Mouse (Mus musculus) hindbrain, embryonic 12.5 days (tissue): ENCODE measurements at regions not wholly inside any gene's neighbourhood (a gene's known extent, or its start where the extent isn't known, plus 50 kb on each side); places are given as distances from the start of the nearest gene placed in this dataset.

ENCODE experiments used
- ATAC-seq: fragments of 200-750 bp; cut with Nextera tagmentation; 2 replicates; pipeline ENCODE4 v1.8.0; 2017; ENCODE audit warnings: moderate TSS enrichment; ENCODE audit not compliant: low FRiP score
- H3K27ac ChIP-seq: fragments of 300-500 bp; sonication (generic); 2 replicates; pipeline ENCODE4 v1.5.1; 2016; ENCODE audit warnings: mild to moderate bottlenecking
- H3K27me3 ChIP-seq: fragments of 300-500 bp; sonication (generic); 2 replicates; pipeline ENCODE4 v1.6.1; 2016; ENCODE audit warnings: mild to moderate bottlenecking
- H3K36me3 ChIP-seq: fragments of 300-500 bp; sonication (generic); 2 replicates; pipeline ENCODE4 v1.6.1; 2016; ENCODE audit warnings: mild to moderate bottlenecking
- H3K4me1 ChIP-seq: fragments of 300-500 bp; sonication (generic); 2 replicates; pipeline ENCODE4 v1.6.1; 2016
- H3K4me2 ChIP-seq: fragments of 300-500 bp; sonication (generic); replicated peaks from 2 replicates; pipeline ENCODE4 v1.6.1; 2016; ENCODE audit warnings: mild to moderate bottlenecking
- H3K4me3 ChIP-seq: fragments of 300-500 bp; sonication (generic); 2 replicates; pipeline ENCODE4 v1.5.1; 2016; ENCODE audit warnings: mild to moderate bottlenecking
- H3K9ac ChIP-seq: fragments of 300-500 bp; sonication (generic); 2 replicates; pipeline ENCODE4 v1.6.1; 2016; ENCODE audit warnings: mild to moderate bottlenecking, moderate library complexity
- H3K9me3 ChIP-seq: fragments of 300-500 bp; sonication (generic); replicated peaks from 2 replicates; pipeline ENCODE4 v1.6.1; 2016; ENCODE audit warnings: mild to moderate bottlenecking
- WGBS: fragments of 180-500 bp; shearing (Covaris S2); methylation state at CpG from one replicate; pipeline ENCODE4 v1.1.7; 2016; 5-methylcytosine and 5-hydroxymethylcytosine counted together

DNA sequence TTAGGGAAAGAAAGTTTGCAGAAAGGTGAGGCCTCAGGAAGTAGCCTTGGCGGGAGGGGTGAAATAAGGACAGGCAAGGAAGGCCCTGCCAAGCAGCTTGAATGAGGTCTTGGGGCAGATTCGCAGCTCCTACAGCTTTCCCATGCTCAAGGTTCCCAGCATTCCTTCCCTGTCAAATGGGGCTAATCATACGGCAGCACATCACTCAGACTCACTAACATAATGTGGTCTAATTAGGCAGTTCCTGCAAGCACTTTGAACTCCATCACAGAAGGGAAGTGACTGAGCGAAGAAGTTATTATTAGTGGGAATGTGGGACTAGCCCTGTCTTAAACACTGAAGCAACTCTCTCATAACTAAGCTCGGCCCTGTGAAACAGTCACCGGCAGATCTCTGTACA lies 87.1 kb upstream of the Gm10260 start:
- Histone ChIP-seq H3K9me3 (no peaks in the 10 kb centered on the region), H3K36me3 (no peaks in the 10 kb centered on the region), H3K4me3 (no peak overlapping the region), H3K4me1 (no peaks in the 10 kb centered on the region), H3K9ac (no peak overlapping the region), H3K27ac (no peak overlapping the region), H3K27me3 (no peaks in the 10 kb centered on the region), H3K4me2 (no peak overlapping the region)
- WGBS = 88% methylated on average over 6 of the region's 6 CpGs
- ATAC-seq = no peak

DNA sequence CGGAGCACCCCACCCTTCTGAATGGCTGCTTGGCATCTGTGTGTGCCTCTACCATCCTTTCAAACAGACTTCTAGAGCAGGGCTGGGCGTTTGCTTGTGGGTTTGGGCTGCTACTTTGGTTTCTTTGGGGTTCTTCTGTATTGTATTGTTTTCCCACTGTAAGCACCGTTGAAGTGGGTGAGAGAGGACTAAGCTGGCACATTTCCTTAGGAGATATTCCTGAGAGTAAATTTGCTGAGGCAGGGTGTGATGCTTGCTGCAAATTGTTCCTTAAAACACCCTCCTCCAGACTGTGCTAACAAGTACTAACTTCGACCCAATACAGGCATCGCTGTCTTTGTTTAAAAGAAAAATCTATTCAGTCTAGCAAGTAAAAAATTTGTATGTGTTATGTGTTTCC lies 84.7 kb upstream of the Gm10260 start:
- H3K36me3 ChIP-seq = no peaks in the 10 kb centered on the region
- H3K9ac ChIP-seq = no peak overlapping the region
- no peak overlapping the region for H3K27ac ChIP-seq
- no peak overlapping the region for H3K4me3 ChIP-seq
- no peaks in the 10 kb centered on the region for H3K27me3 ChIP-seq
- no peaks in the 10 kb centered on the region for H3K9me3 ChIP-seq
- no peak overlapping the region for H3K4me2 ChIP-seq
- H3K4me1 ChIP-seq = no peaks in the 10 kb centered on the region
- no peak for ATAC-seq
- 88% methylated on average over 5 of the region's 5 CpGs for WGBS

DNA sequence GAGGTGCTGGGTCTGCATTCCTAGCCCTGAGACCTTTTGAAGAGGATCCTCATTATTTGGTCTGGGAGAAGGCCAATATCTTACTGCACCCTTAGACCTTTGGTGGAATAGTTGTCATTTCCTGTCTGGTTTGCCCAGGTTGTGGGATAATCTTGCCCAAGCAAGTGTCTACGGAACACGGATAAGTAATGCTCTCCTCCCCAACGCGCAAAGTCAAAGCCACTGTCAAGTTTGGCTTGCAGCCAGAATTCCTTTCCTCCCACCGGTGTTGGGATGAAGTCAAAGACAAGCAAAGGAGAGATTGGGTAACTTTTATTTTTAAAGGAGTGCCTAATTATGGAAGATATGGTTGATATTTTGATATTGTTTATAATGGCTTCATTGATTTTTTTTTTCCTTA lies 82.4 kb upstream of the Gm10260 start:
- no peak overlapping the region for H3K4me3 ChIP-seq
- 85% methylated on average over 5 of the region's 5 CpGs for WGBS

DNA sequence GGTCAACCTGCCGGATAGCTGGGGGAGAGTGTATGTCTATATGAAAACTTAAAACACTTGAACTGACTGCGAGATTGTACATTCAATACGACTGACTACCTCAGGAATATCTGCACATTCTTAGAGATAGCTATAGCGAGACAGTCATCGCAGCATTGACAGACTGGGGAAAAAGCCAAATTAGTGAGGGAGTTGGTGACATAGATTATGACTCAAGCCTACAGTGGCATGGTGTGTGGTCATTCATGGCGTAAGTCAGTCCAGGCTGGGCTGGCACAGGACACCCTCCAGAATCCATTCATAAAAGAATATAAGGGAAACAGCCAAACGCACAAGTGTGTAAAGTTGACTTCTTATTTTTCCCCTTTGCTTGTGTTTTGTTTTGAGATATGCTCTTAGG lies 81.1 kb upstream of the Gm10260 start:
- H3K4me3 ChIP-seq = no peak overlapping the region
- H3K27ac ChIP-seq = no peak overlapping the region
- H3K4me1 ChIP-seq = peaks cover 3% of the 10 kb centered on the region
- H3K36me3 ChIP-seq = no peaks in the 10 kb centered on the region
- no peak for ATAC-seq
- no peaks in the 10 kb centered on the region for H3K9me3 ChIP-seq
- no peak overlapping the region for H3K9ac ChIP-seq
- H3K4me2 ChIP-seq = no peak overlapping the region
- 92% methylated on average over 7 of the region's 7 CpGs for WGBS
- no peaks in the 10 kb centered on the region for H3K27me3 ChIP-seq

More for the DNA sequence above, 82.4 kb upstream of the Gm10260 start:
- Histone ChIP-seq H3K4me2 (no peak overlapping the region), H3K27me3 (no peaks in the 10 kb centered on the region), H3K27ac (no peak overlapping the region), H3K4me1 (peaks cover 3% of the 10 kb centered on the region), H3K36me3 (no peaks in the 10 kb centered on the region), H3K9ac (no peak overlapping the region), H3K9me3 (no peaks in the 10 kb centered on the region)
- ATAC-seq = no peak

DNA sequence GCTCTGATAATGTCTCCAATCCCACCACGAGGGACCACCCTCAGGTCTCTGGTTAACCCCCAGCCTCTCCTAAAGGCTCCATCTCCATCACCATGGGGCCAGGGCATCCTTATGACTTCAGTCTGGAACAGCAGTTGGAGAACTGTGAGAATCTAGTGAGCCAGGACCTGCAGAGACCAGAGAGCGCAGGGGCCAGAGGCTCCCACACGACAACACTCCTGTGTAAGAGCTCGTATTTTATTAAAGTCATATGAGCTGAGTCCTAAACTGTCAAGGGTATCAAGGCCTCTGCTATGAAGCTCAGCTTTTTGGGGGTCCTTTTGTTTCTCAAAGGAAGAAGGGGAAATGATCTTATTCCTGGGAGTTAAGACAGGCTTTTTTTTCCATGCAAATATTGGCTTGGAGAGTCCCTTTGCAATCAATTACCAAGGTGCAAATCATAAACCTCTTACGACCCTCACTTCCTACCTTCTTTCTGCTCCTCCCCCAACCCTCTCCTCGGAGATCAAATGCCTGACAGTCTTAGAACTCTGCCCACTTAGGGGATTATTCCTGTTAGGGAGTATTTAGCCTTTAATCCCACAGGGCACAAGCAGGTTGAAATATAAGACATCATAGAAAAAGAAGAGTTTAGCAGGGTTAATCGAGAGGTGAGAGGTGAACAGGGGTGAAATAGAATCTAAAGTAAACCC lies 79.3 kb upstream of the Gm10260 start:
- H3K9ac ChIP-seq = no peak overlapping the region
- no peak for ATAC-seq
- H3K27ac ChIP-seq = no peak overlapping the region
- H3K27me3 ChIP-seq = no peaks in the 10 kb centered on the region
- H3K9me3 ChIP-seq = no peaks in the 10 kb centered on the region
- H3K4me3 ChIP-seq = no peak overlapping the region
- WGBS = 57% methylated on average over 7 of the region's 7 CpGs
- H3K36me3 ChIP-seq = no peaks in the 10 kb centered on the region
- H3K4me2 ChIP-seq = no peak overlapping the region
- peaks cover 3% of the 10 kb centered on the region for H3K4me1 ChIP-seq

DNA sequence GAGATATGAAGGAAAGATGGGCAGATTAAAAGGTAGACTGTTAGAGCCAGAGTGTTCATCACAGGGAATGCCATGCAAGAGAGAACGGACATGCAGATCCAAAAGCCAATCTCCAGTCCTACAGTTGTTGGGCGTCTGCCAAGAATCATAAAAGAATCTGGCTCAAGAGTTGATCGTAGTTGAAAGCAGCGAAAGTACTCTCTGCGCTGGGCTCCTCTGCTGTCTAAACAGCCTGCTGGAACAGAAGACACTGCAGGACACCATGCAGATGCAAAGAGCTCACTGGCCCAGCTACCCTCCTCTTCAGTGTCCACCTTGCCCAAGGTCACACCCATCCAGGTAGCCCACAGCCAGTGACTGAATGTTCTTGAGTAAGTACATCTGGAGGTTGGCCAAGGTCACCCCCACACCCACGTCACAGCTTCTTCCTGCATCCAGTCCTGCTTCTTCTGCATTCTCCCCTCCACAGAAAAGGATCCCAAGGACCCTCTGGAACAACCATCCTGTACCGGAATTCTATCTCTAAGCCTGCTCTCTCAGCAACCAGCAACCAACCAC lies 77.1 kb upstream of the Gm10260 start:
- Histone ChIP-seq H3K4me3 (no peak overlapping the region), H3K27ac (no peak overlapping the region), H3K36me3 (no peaks in the 10 kb centered on the region), H3K9ac (no peak overlapping the region), H3K27me3 (no peaks in the 10 kb centered on the region), H3K4me2 (no peak overlapping the region), H3K4me1 (peaks cover 3% of the 10 kb centered on the region), H3K9me3 (no peaks in the 10 kb centered on the region)
- ATAC-seq = no peak
- WGBS = 68% methylated on average over 7 of the region's 7 CpGs

DNA sequence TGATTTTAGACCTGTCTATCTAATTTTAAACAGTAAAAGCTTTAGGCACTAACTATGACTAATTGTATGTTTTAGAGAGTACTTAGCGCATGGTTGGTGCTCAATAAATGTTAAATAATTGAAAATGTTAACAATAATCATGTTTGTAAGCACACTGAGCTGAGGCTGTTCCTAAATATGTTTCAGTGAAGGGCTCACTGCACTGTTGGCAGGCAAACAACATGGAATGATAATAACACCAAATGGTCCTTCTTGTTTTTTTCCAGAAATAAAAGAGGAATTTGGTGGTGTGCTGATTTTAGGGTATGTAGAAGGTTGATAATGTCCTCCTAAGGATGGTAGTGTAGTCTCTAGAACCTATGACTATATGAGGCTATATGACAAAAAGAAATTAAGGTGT lies 72.0 kb upstream of the Gm10260 start:
- no peaks in the 10 kb centered on the region for H3K27me3 ChIP-seq
- H3K4me2 ChIP-seq = no peak overlapping the region
- ATAC-seq = no peak
- 98% methylated on average over 1 of the region's 1 CpGs for WGBS
- H3K36me3 ChIP-seq = no peaks in the 10 kb centered on the region
- H3K4me1 ChIP-seq = 0 out of 2 replicates have a peak, but pooled peaks cover 4% of the 10 kb centered on the region
- H3K27ac ChIP-seq = no peak overlapping the region
- H3K9me3 ChIP-seq = no peaks in the 10 kb centered on the region
- no peak overlapping the region for H3K4me3 ChIP-seq
- H3K9ac ChIP-seq = no peak overlapping the region

DNA sequence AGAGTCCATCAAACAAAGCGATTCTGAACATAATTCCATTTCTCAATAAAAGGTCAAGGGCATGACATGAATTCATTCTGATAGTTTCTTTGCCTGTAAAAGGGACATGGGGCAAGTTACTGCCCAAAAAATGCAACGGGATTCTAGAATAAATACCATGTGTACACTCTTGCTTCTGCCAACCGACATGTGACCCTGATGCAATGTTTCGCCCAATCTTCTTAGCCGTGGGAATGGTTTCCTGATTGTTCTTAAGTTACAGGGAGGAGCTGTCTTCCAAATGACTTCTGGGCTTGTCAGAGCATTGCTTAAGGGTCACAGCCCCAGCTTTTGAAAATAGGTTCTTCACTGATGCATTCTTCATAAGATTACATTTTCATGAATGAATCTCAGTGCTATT lies 71.4 kb upstream of the Gm10260 start:
- Histone ChIP-seq H3K27ac (no peak overlapping the region), H3K4me3 (no peak overlapping the region), H3K27me3 (no peaks in the 10 kb centered on the region), H3K4me2 (no peak overlapping the region), H3K4me1 (0 out of 2 replicates have a peak, but pooled peaks cover 4% of the 10 kb centered on the region), H3K36me3 (no peaks in the 10 kb centered on the region), H3K9me3 (no peaks in the 10 kb centered on the region), H3K9ac (no peak overlapping the region)
- 73% methylated on average over 5 of the region's 5 CpGs for WGBS
- ATAC-seq = no peak

DNA sequence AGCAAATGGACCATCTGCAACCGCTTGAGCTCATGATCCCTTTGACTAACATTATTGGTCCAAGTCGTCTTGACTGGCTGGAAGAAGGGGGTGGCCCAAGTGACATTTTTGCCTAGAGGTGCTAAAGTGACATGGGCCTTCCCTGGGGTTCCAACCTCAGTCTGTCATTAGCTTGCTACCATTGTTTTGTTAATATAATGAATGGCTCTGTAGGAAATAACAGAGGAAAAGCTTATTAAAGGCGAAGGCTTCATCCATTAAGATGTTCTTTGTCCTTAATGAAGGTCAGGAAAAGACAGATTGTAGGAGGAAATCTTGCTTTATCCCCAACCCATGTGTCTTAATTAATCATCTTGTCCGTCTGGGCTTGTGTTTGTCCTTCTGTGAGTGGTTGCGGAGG lies 69.1 kb upstream of the Gm10260 start:
- 34% methylated on average over 5 of the region's 5 CpGs for WGBS
- ATAC-seq = 0 out of 2 replicates have a peak, but pooled peaks have one; percentile 17
- no peak overlapping the region for H3K27ac ChIP-seq
- H3K27me3 ChIP-seq = no peaks in the 10 kb centered on the region
- H3K4me2 ChIP-seq = no peak overlapping the region
- H3K4me1 ChIP-seq = peaks cover 22% of the 10 kb centered on the region
- H3K9me3 ChIP-seq = no peaks in the 10 kb centered on the region
- no peak overlapping the region for H3K4me3 ChIP-seq
- H3K36me3 ChIP-seq = no peaks in the 10 kb centered on the region
- H3K9ac ChIP-seq = no peak overlapping the region

DNA sequence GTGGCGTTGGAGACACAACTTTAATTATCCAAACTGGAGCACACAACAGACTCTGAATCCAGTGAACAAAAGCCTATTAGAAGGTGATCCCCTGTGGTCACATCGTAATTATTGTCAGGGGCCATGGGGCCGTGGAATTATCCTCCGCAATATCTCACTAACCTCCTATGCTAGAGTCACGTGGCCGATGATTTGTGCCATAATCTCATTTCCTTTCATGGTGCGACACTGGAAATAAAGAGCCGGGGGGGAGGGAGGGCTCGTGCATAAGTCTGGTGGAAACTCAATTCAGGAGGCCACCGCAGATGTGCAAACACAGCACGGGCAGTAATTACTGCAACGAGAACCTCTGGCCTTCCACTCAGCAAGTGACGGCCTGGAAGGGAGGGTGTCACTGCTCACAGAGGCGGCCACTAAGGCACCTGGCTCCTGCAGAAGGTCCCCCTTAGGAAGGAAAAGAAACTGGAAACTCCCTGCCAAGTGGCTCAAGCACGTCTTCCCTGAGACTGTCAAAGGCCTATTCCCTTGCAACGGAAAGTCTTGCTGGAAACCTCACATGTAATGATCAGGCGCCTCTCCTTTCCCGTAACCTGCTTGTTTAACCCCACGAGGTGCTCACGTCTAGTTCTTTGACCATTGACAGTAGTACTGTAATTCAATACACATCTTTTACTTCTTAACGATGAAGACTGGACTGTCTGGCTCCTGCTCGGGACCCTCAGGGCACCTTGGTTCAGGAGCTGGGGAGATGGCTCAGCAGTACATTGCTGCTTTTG lies 65.6 kb upstream of the Gm10260 start:
- H3K9me3 ChIP-seq = no peaks in the 10 kb centered on the region
- no peak overlapping the region for H3K4me3 ChIP-seq
- peak overlapping the region; percentile 88 for H3K27ac ChIP-seq
- 33% methylated on average over 22 of the region's 22 CpGs for WGBS
- H3K4me1 ChIP-seq = peaks cover 39% of the 10 kb centered on the region
- peak overlapping the region; percentile 21; the same call in 1 of the 2 replicates for H3K4me2 ChIP-seq
- ATAC-seq = peak; percentile 39
- H3K27me3 ChIP-seq = no peaks in the 10 kb centered on the region
- no peak overlapping the region for H3K9ac ChIP-seq
- no peaks in the 10 kb centered on the region for H3K36me3 ChIP-seq

DNA sequence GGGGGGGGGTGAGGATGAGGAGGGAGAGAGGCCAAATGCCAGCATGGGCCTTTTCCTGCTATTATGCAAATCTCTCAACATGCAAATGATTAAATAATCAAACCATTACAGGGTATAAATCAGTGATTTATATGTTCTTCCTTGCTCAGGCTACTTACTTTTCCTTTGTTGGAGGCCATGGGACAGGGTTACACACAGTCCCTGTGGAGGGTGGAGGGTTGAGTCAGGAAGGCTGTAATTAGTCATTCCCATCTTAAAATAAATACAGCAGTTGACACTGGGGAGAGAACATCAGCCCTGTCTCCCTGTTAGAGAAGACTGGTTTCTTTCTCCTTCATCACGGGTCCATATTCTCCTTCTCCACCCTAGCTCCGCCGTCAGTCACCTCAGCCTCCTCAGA lies 64.9 kb upstream of the Gm10260 start:
- peak overlapping the region; percentile 21; the same call in 1 of the 2 replicates for H3K4me2 ChIP-seq
- WGBS = 33% methylated on average over 3 of the region's 3 CpGs

DNA sequence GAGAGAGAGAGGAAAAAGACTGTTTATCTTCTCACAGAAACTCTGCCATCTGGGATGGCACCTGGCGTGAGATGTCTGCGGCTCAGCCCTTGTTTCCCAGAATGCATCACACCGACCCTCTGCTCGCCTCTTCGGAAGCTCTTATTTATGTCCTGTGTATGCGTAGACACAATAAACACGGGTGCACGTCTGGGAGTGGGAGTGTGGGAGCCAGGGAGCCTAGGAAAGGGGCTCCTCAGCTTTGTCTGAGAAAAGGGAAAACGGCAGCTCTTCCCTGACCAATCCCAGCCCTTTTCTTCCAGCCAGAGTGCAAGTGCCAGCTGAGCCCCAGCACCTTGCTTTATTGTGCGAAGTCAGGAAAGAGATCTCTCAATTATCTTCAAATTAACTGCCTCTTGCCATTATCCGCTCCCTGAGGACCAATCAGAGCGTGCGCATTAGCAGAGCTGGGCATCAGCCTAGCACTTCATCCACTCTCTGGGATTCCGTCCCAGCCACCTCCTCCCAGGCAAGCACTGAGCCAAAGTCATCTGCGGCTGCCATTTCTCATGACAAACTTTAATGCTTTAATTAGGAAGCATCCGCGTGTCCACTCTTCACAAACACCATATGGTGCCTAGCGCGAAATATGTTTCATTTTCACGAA lies 63.8 kb upstream of the Gm10260 start:
- H3K36me3 ChIP-seq = no peaks in the 10 kb centered on the region
- peak overlapping the region; percentile 46 for H3K4me2 ChIP-seq
- peak overlapping the region; percentile 20 for H3K4me3 ChIP-seq
- peak overlapping the region; percentile 23; the same call in 1 of the 2 replicates for H3K9ac ChIP-seq
- peak; percentile 92 for ATAC-seq
- no peaks in the 10 kb centered on the region for H3K27me3 ChIP-seq
- H3K4me1 ChIP-seq = peaks cover 35% of the 10 kb centered on the region
- WGBS = 28% methylated on average over 20 of the region's 20 CpGs
- no peaks in the 10 kb centered on the region for H3K9me3 ChIP-seq
- H3K27ac ChIP-seq = peak overlapping the region; percentile 88

More for the DNA sequence above, 64.9 kb upstream of the Gm10260 start:
- no peak overlapping the region for H3K9ac ChIP-seq
- peaks cover 39% of the 10 kb centered on the region for H3K4me1 ChIP-seq
- H3K4me3 ChIP-seq = no peak overlapping the region
- H3K36me3 ChIP-seq = no peaks in the 10 kb centered on the region
- ATAC-seq = peak; percentile 29
- no peaks in the 10 kb centered on the region for H3K27me3 ChIP-seq
- no peaks in the 10 kb centered on the region for H3K9me3 ChIP-seq
- peak overlapping the region; percentile 88 for H3K27ac ChIP-seq
